Mouse (Mus musculus) heart, embryonic 10.5 days (tissue): Measurements from ENCODE around the gene Tmed8. TPM values are rescaled to one million over a fixed set of nuclear protein-coding genes. Genes with fewer than 3 reads are reported as not detected.
"Not testable (repeated sequence)": the region's sequence is repeated elsewhere in the genome, so short reads cannot be mapped to it uniquely, and the experiment has no call there.

Experiments
- DNase-seq: peaks from one replicate; pipeline ENCODE4 v3.0.0-alpha.2; 2017; ENCODE audit warnings: low spot score
- H3K27ac ChIP-seq: fragments of 300-500 bp; sonication (generic); 2 replicates; pipeline ENCODE4 v1.5.1; 2016; ENCODE audit warnings: mild to moderate bottlenecking
- H3K27me3 ChIP-seq: fragments of 300-500 bp; sonication (generic); 2 replicates; pipeline ENCODE4 v1.6.1; 2016; ENCODE audit warnings: mild to moderate bottlenecking; ENCODE audit not compliant: poor library complexity, insufficient read depth, severe bottlenecking
- H3K36me3 ChIP-seq: fragments of 300-500 bp; sonication (generic); 2 replicates; pipeline ENCODE4 v1.6.1; 2016; ENCODE audit warnings: mild to moderate bottlenecking, moderate library complexity
- H3K4me1 ChIP-seq: fragments of 300-500 bp; sonication (generic); 2 replicates; pipeline ENCODE4 v1.6.1; 2016; ENCODE audit warnings: mild to moderate bottlenecking
- H3K4me3 ChIP-seq: fragments of 300-500 bp; sonication (generic); 2 replicates; pipeline ENCODE4 v1.5.1; 2016; ENCODE audit warnings: mild to moderate bottlenecking, moderate library complexity
- H3K9me3 ChIP-seq: fragments of 300-500 bp; sonication (generic); 2 replicates; pipeline ENCODE4 v1.6.1; 2016; ENCODE audit warnings: mild to moderate bottlenecking, moderate library complexity
- WGBS: fragments of 180-500 bp; shearing (Covaris S2); methylation state at CpG from one replicate; pipeline ENCODE4 v1.1.7; 2016; 5-methylcytosine and 5-hydroxymethylcytosine counted together
- polyA plus RNA-seq: library from polyadenylated mRNA; unstranded; fragments of >200 nt; fragmentation: Nextera tagmentation; extraction: Ambion mirVana; gene quantifications from 2 replicates; pipeline ENCODE4 v1.2.1, GENCODE M21; 2016

The Tmed8 gene
- polyA plus RNA-seq, 1 experiment from 2014 or later: 2.0 TPM

DNA sequence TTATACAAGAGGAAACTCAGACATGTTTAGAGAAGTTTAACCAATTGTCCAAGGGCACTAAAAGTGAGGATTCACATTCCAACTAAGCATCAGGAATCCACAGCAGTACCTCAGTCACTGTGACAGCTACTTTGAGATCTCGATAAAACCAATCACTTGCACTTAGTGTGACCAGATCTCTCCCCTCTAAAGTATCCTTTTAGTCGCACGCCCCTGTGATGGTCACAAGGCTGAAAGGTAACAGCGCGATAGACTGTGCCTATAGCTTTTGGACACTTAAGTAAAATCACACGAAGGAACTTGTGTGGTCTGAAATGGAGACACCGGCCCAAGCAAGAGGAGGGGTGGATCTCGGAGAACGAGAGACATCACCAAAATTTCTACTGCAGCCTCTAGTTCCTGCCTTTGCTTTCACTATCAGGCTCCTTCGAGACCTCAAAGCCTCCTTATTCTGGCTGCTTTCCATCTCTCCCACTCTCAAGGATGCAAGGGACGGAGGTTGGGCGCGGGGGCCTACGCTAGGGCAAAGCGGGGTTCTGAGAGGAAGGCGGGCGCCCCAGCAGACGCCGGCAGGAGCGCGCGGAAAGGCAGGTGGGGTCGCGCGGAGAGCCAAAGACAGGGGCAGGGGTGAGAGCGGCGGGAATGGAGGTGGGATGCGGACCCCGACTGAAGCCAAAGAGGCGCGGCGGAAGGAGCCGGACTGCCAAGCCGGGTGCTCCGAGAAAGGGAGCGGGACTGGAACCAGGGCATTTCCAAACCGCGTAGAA lies 865 bp downstream of the Tmed8 start, which contains the start of gene Samd15:
Gene Samd15, plus strand, starts transcription at position 518 of the 767 bp plus-strand sequence.
- Histone ChIP-seq H3K9me3 (no peaks in the 10 kb centered on the region), H3K27me3 (no peaks in the 10 kb centered on the region), H3K4me3 (peak within 1 kb of the TSS; percentile 95), H3K36me3 (no peaks in the 10 kb centered on the region), H3K27ac (peak within 1 kb of the TSS; percentile 91), H3K4me1 (peaks cover 5% of the 10 kb centered on the region; the same call in 1 of the 2 replicates)
- WGBS: under 1% methylated on average over 38 of the region's 38 CpGs
- DNase-seq: no peak

DNA sequence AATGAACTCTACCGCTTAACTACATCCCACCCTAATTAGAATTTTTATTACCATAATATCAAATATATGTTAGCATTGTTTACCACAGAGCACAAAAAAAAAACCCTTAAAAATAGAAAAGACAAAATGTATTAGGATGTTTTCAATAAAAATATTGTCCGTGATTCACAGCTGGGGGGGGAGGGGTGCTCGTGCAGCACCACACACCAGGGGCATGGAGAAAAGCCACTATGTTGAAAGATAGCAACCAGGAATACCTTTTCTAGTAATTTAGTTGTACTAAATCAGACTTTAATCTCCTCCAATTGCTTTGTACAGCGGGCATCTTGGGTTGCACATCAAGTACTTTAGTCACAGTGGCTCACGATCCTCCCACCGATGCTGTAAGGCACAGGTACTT lies 1.5 kb downstream of the Tmed8 start:
- H3K4me1 ChIP-seq: peaks cover 5% of the 10 kb centered on the region; the same call in 1 of the 2 replicates
- H3K27me3 ChIP-seq: no peaks in the 10 kb centered on the region
- H3K9me3 ChIP-seq: no peaks in the 10 kb centered on the region
- peak overlapping the region; percentile 95 for H3K4me3 ChIP-seq
- no peak for DNase-seq
- 68% methylated on average over 6 of the region's 6 CpGs for WGBS
- H3K36me3 ChIP-seq: no peaks in the 10 kb centered on the region
- H3K27ac ChIP-seq: no peak overlapping the region

DNA sequence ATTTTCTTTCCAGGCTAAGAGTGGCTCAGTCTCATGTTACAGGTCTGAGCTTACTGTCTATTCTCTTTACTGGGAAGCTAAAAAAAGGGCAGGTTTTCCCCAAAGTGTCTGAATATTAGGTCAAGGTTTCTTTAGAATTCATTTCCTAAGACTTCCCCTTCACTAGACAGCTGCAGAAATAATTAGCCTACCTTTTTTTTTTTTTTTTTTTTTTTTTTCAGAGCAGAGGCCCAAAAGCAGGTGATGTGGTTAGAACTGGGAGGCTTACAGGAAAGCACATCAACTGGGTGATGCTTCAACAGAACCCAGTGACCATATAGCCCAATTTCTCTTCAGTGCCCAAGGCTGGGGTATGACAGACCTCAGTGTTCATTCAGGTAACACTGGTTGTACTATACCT lies 3.9 kb downstream of the Tmed8 start:
- no peaks in the 10 kb centered on the region for H3K9me3 ChIP-seq

GRCm38 (mm10) chr12:87195069-87195468 lies 5.2 kb downstream of the Tmed8 start:
- no peak for DNase-seq
- Histone ChIP-seq H3K9me3 (no peaks in the 10 kb centered on the region), H3K27ac (no peak overlapping the region), H3K4me1 (peaks cover 5% of the 10 kb centered on the region; the same call in 1 of the 2 replicates), H3K27me3 (no peaks in the 10 kb centered on the region), H3K4me3 (no peak overlapping the region), H3K36me3 (no peaks in the 10 kb centered on the region)
- WGBS: 73% methylated on average over 1 of the region's 1 CpGs

More for the DNA sequence above, 3.9 kb downstream of the Tmed8 start:
- no peak for DNase-seq
- Histone ChIP-seq H3K27ac (no peak overlapping the region), H3K36me3 (no peaks in the 10 kb centered on the region), H3K4me3 (no peak overlapping the region), H3K4me1 (peaks cover 5% of the 10 kb centered on the region; the same call in 1 of the 2 replicates), H3K27me3 (no peaks in the 10 kb centered on the region)

- Histone ChIP-seq H3K4me3 (no peak overlapping the region), H3K36me3 (no peaks in the 10 kb centered on the region), H3K27me3 (no peaks in the 10 kb centered on the region), H3K4me1 (no peaks in the 10 kb centered on the region), H3K27ac (no peak overlapping the region), H3K9me3 (no peaks in the 10 kb centered on the region)
- 79% methylated on average over 3 of the region's 3 CpGs for WGBS
- no peak for DNase-seq
Measured at GRCm38 (mm10) chr12:87193008-87193407, 7.2 kb downstream of the Tmed8 start.

DNA sequence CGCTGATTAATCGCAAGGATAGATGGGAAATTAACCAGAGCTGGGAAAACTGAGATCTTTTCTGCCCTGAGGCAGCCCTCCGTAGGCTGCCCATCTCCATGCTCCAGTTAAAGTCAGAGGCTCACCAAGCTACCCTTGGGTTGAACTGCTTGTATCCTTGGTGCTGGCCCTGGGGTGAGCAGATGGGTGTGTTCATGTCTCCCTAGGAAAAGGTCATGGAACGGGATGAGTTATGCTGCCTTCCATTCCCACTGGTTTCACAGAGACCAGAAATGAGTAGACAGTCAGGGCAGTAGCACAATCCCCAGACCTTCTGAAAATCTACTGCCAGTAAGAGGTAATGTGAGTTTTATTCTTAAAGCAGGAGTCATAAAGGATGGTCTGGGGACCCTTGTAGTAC lies 22.6 kb downstream of the Tmed8 start:
- no peak overlapping the region for H3K4me3 ChIP-seq
- no peaks in the 10 kb centered on the region for H3K27me3 ChIP-seq
- H3K4me1 ChIP-seq: no peaks in the 10 kb centered on the region
- peaks cover 4% of the 10 kb centered on the region; the same call in 1 of the 2 replicates for H3K36me3 ChIP-seq
- H3K27ac ChIP-seq: no peak overlapping the region
- DNase-seq: no peak
- 91% methylated on average over 4 of the region's 4 CpGs for WGBS
- H3K9me3 ChIP-seq: no peaks in the 10 kb centered on the region

- peaks cover 15% of the 10 kb centered on the region; the same call in 1 of the 2 replicates for H3K36me3 ChIP-seq
- no peak overlapping the region for H3K4me3 ChIP-seq
- H3K27ac ChIP-seq: no peak overlapping the region
- no peaks in the 10 kb centered on the region for H3K27me3 ChIP-seq
- H3K4me1 ChIP-seq: no peaks in the 10 kb centered on the region
- DNase-seq: no peak
- no peaks in the 10 kb centered on the region for H3K9me3 ChIP-seq
- WGBS: 66% methylated on average over 4 of the region's 4 CpGs
Measured at GRCm38 (mm10) chr12:87175194-87175946, 24.9 kb downstream of the Tmed8 start.

DNA sequence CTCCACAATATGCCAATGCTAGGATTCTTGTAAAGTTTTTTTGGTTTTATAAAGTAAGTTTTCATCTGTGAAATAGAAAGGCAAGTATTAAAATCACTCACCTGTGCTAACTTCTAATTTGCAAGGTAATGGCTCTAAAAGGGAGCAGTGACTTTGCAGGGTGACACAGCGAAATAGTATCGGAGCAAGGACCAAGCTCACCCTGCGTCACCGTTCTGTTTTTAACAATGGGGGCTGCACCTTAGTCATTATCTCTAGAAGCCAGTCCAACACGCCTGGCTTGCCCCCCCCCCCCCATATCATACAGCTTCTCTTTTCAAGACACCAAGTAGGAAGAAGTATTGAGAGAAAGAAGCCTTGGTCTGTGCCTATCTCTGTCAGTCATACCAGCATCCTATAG lies 39.4 kb downstream of the Tmed8 start:
- H3K27me3 ChIP-seq: no peaks in the 10 kb centered on the region
- H3K4me3 ChIP-seq: no peak overlapping the region
- H3K4me1 ChIP-seq: peaks cover 13% of the 10 kb centered on the region
- H3K36me3 ChIP-seq: peaks cover 33% of the 10 kb centered on the region
- 68% methylated on average over 5 of the region's 5 CpGs for WGBS
- DNase-seq: peak; percentile 90
- peak overlapping the region; percentile 49; the same call in 1 of the 2 replicates for H3K27ac ChIP-seq
- no peaks in the 10 kb centered on the region for H3K9me3 ChIP-seq

- H3K27me3 ChIP-seq: no peaks in the 10 kb centered on the region
- peaks cover 13% of the 10 kb centered on the region for H3K4me1 ChIP-seq
- WGBS: 67% methylated on average over 1 of the region's 1 CpGs
- H3K27ac ChIP-seq: peak overlapping the region; percentile 47
- DNase-seq: no peak
- H3K4me3 ChIP-seq: no peak overlapping the region
- H3K36me3 ChIP-seq: peaks cover 38% of the 10 kb centered on the region
- no peaks in the 10 kb centered on the region for H3K9me3 ChIP-seq
Measured at GRCm38 (mm10) chr12:87160310-87160709, 39.9 kb downstream of the Tmed8 start.

- H3K4me1 ChIP-seq: peaks cover 13% of the 10 kb centered on the region
- no peak for DNase-seq
- H3K27me3 ChIP-seq: no peaks in the 10 kb centered on the region
- WGBS: 69% methylated on average over 7 of the region's 7 CpGs
- H3K4me3 ChIP-seq: no peak overlapping the region
- no peaks in the 10 kb centered on the region for H3K9me3 ChIP-seq
- peaks cover 25% of the 10 kb centered on the region for H3K36me3 ChIP-seq
- H3K27ac ChIP-seq: peak overlapping the region; percentile 47; the same call in 1 of the 2 replicates
Measured at GRCm38 (mm10) chr12:87158099-87158498, 42.2 kb downstream of the Tmed8 start.

GRCm38 (mm10) chr12:87157361-87157760 lies 42.9 kb downstream of the Tmed8 start:
- H3K27ac ChIP-seq: peak overlapping the region; percentile 47; the same call in 1 of the 2 replicates
- DNase-seq: no peak
- H3K36me3 ChIP-seq: peaks cover 23% of the 10 kb centered on the region
- no peaks in the 10 kb centered on the region for H3K27me3 ChIP-seq
- no peaks in the 10 kb centered on the region for H3K9me3 ChIP-seq
- H3K4me1 ChIP-seq: peaks cover 13% of the 10 kb centered on the region
- no peak overlapping the region for H3K4me3 ChIP-seq
- WGBS: 48% methylated on average over 4 of the region's 4 CpGs

DNA sequence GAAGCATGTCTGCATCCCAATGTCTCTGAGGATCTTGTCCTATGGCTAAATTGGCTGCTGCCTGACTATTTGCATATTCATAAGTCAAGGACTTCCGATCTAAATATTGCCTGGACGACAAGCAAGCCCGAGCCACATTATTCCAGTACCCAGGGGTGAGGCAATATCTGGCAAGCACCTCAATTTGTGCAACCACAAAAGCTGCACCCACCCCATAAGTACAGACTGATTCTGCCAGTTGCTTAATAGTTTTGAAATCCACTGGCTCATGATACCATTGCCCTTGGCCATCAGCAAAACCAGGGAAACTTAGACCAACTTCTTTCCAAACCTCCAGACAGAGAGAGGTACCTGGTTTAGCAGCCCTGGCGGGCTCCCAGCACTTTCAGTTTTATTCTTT lies 45.8 kb downstream of the Tmed8 start:
- not testable (repeated sequence) for H3K9me3 ChIP-seq, H3K27ac ChIP-seq, DNase-seq, H3K27me3 ChIP-seq, H3K4me3 ChIP-seq
- H3K4me1 ChIP-seq: peaks cover 13% of the 10 kb centered on the region
- WGBS: 88% methylated on average over 4 of the region's 4 CpGs
- peaks cover 16% of the 10 kb centered on the region for H3K36me3 ChIP-seq

- Histone ChIP-seq H3K4me3 (no peak overlapping the region), H3K27ac (no peak overlapping the region), H3K9me3 (no peaks in the 10 kb centered on the region), H3K4me1 (peaks cover 16% of the 10 kb centered on the region), H3K27me3 (no peaks in the 10 kb centered on the region), H3K36me3 (peaks cover 10% of the 10 kb centered on the region)
- 94% methylated on average over 5 of the region's 5 CpGs for WGBS
- DNase-seq: no peak
Measured at GRCm38 (mm10) chr12:87149471-87149870, 50.8 kb downstream of the Tmed8 start.
